Mouse (Mus musculus) E14TG2a.4 (cell line): ENCODE measurements around the gene Ahcyl1.

Experiments
- CTCF ChIP-seq: conservative IDR thresholded peaks from 2 replicates; pipeline ENCODE4 v1.5.1; 2014; ENCODE audit warnings: low read length
- NANOG ChIP-seq: IDR thresholded peaks from 2 replicates; pipeline ENCODE4 v1.6.1; 2014; ENCODE audit warnings: borderline replicate concordance, low read length, mixed read lengths
- POU5F1 ChIP-seq: IDR thresholded peaks from 2 replicates; pipeline ENCODE4 v1.6.1; 2014; ENCODE audit warnings: low read length, borderline replicate concordance

DNA sequence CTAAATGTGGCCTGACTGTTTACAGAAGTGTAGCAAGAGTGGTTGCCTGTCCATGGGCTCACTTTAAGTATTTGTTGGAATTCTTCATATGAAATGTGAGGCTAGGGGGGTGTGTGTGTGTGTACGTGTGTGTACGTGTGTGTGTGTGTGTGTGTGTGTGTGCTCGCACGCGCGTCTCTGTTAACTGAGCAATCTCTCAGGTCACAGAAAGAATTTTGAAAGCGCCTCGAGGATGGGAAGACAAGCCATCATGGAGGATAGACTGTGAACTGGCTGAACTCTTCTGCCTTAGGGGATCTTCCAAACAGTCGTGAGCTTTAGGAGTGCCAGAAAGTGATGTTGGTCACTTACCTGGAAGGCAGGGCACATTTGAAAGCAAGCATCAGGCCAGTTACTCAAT, 62.5 kb downstream of the Ahcyl1 start:
- TF ChIP-seq CTCF = no peak
- no peak for TF ChIP-seq POU5F1
- no peak for TF ChIP-seq NANOG
